Mouse (Mus musculus) liver, adult 2 months (tissue): Measurements from ENCODE around the gene Gdap1l1. TPM values are rescaled to one million over a fixed set of nuclear protein-coding genes. Genes with fewer than 3 reads are reported as not detected.

ENCODE experiments used
- DNase-seq: peaks from one replicate; pipeline ENCODE4 v3.0.0-alpha.2; 2011; ENCODE audit warnings: low read depth, low spot score; ENCODE audit errors: extremely low read depth
- H3K27ac ChIP-seq: fragments of 200-500 bp; replicated peaks from 2 replicates; pipeline ENCODE4 v1.5.1; 2012; ENCODE audit warnings: low read depth, mild to moderate bottlenecking, control low read depth, inconsistent platforms, low read length; ENCODE audit not compliant: insufficient read depth
- H3K27me3 ChIP-seq: fragments of 200-500 bp; 2 replicates; pipeline ENCODE4 v1.6.1; 2012; ENCODE audit warnings: mild to moderate bottlenecking, moderate library complexity, low read length, inconsistent platforms; ENCODE audit not compliant: control insufficient read depth, insufficient read depth
- H3K36me3 ChIP-seq: fragments of 200-500 bp; 2 replicates; pipeline ENCODE4 v1.6.1; 2012; ENCODE audit warnings: low read length, inconsistent platforms; ENCODE audit not compliant: control insufficient read depth, insufficient read depth
- H3K4me1 ChIP-seq: fragments of 200-500 bp; 2 replicates; pipeline ENCODE4 v1.6.1; 2011; ENCODE audit warnings: low read length; ENCODE audit not compliant: control insufficient read depth, insufficient read depth
- H3K4me3 ChIP-seq: fragments of 200-500 bp; 2 replicates; pipeline ENCODE4 v1.5.1; 2011; ENCODE audit warnings: low read depth, mild to moderate bottlenecking, control low read depth, low read length, moderate library complexity; ENCODE audit not compliant: insufficient read depth
- H3K79me2 ChIP-seq: fragments of 200-500 bp; 2 replicates; pipeline ENCODE4 v1.6.1; 2012; ENCODE audit warnings: inconsistent platforms, mild to moderate bottlenecking, low read length, moderate library complexity; ENCODE audit not compliant: control insufficient read depth, insufficient read depth
- H3K9ac ChIP-seq: fragments of 200-500 bp; 2 replicates; pipeline ENCODE4 v1.6.1; 2012; ENCODE audit warnings: low read depth, mild to moderate bottlenecking, control low read depth, inconsistent platforms, low read length
- CTCF ChIP-seq: fragments of 200-500 bp; IDR thresholded peaks from 2 replicates; pipeline ENCODE4 v1.5.1; 2011; ENCODE audit warnings: low read depth, low read length, control low read depth
- POLR2A ChIP-seq: fragments of 200-500 bp; IDR thresholded peaks from 2 replicates; pipeline ENCODE4 v1.6.1; 2011; ENCODE audit warnings: low read length, control low read depth; ENCODE audit not compliant: insufficient read depth; ENCODE audit errors: extremely low read depth
- WGBS: fragments of 180-500 bp; shearing (Covaris S2); methylation state at CpG from one replicate; pipeline ENCODE4 v1.1.7; 2018; 5-methylcytosine and 5-hydroxymethylcytosine counted together
- polyA plus RNA-seq: library from polyadenylated mRNA; depleted of rRNA; stranded (reverse); fragments of >200 nt; gene quantifications from 2 replicates; pipeline ENCODE4 v1.2.3, GENCODE M21; 2012
- total RNA-seq: library from RNA; depleted of rRNA; stranded (reverse); fragments of >200 nt; gene quantifications from 2 replicates; pipeline ENCODE4 v1.2.3, GENCODE M21; 2014

Gdap1l1 gene
- total and polyA plus RNA-seq, 2 experiments: not detected

- no peak for TF ChIP-seq CTCF
- TF ChIP-seq POLR2A: no peak
- H3K4me1 ChIP-seq: 0 out of 2 replicates have a peak, but pooled peaks cover 2% of the 10 kb centered on the region
- DNase-seq: no peak
- no peak overlapping the region for H3K27ac ChIP-seq
- H3K9ac ChIP-seq: no peak overlapping the region
- H3K4me3 ChIP-seq: no peak overlapping the region
- no peaks in the 10 kb centered on the region for H3K36me3 ChIP-seq
- H3K27me3 ChIP-seq: no peaks in the 10 kb centered on the region
- WGBS: 72% methylated on average over 7 of the region's 7 CpGs
- no peaks in the 10 kb centered on the region for H3K79me2 ChIP-seq
Observed at GRCm38 (mm10) chr2:163491351-163491750, 53.1 kb downstream of the Gdap1l1 start.

GRCm38 (mm10) chr2:163492018-163492417 lies 53.7 kb downstream of the Gdap1l1 start, which contains the start of gene R3hdml:
Gene R3hdml, plus strand, starts transcription at chr2:163492318.
- TF ChIP-seq POLR2A (no peak), CTCF (no peak)
- Histone ChIP-seq H3K27ac (no peak within 1 kb of the TSS), H3K4me1 (peaks cover 5% of the 10 kb centered on the region; the same call in 1 of the 2 replicates), H3K79me2 (no peaks in the 10 kb centered on the region), H3K27me3 (no peaks in the 10 kb centered on the region), H3K4me3 (no peak within 1 kb of the TSS), H3K36me3 (no peaks in the 10 kb centered on the region), H3K9ac (no peak within 1 kb of the TSS)
- 86% methylated on average over 5 of the region's 5 CpGs for WGBS
- no peak for DNase-seq

- Histone ChIP-seq H3K4me1 (peaks cover 5% of the 10 kb centered on the region; the same call in 1 of the 2 replicates), H3K27me3 (no peaks in the 10 kb centered on the region), H3K9ac (no peak overlapping the region), H3K79me2 (no peaks in the 10 kb centered on the region), H3K36me3 (no peaks in the 10 kb centered on the region), H3K4me3 (no peak overlapping the region), H3K27ac (no peak overlapping the region)
- WGBS: 79% methylated on average over 5 of the region's 5 CpGs
- no peak for TF ChIP-seq CTCF
- no peak for TF ChIP-seq POLR2A
- DNase-seq: no peak
Observed at GRCm38 (mm10) chr2:163493031-163493430, 54.8 kb downstream of the Gdap1l1 start.

- Histone ChIP-seq H3K9ac (no peak overlapping the region), H3K4me3 (no peak overlapping the region), H3K36me3 (no peaks in the 10 kb centered on the region), H3K27me3 (no peaks in the 10 kb centered on the region), H3K79me2 (no peaks in the 10 kb centered on the region), H3K27ac (no peak overlapping the region), H3K4me1 (peaks cover 5% of the 10 kb centered on the region; the same call in 1 of the 2 replicates)
- no peak for DNase-seq
- WGBS: 19% methylated on average over 5 of the region's 5 CpGs
- no peak for TF ChIP-seq POLR2A
- no peak for TF ChIP-seq CTCF
Observed at GRCm38 (mm10) chr2:163493976-163494375, 55.7 kb downstream of the Gdap1l1 start.

GRCm38 (mm10) chr2:163494456-163494855 lies 56.2 kb downstream of the Gdap1l1 start:
- 59% methylated on average over 6 of the region's 6 CpGs for WGBS
- no peaks in the 10 kb centered on the region for H3K79me2 ChIP-seq

DNA sequence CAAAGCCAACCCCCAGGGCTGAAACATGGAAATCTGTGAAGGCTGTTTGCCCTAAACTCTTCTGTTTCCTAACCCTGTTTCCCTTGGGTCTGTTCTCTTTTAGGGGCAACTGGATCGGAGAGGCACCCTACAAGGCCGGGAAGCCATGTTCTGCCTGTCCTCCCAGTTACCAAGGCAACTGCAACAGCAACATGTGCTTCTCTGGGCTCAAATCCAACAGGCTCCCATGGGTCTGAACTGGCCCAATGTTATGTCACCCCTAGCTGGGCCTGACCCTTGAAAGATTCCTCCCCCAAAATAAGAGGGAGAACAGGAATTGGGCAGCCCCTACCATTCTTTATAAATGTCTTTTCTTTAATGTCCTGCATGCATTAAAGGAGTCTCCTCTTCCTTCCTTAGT lies 63.9 kb downstream of the Gdap1l1 start:
- Histone ChIP-seq H3K27me3 (no peaks in the 10 kb centered on the region), H3K9ac (no peak overlapping the region), H3K4me3 (no peak overlapping the region), H3K79me2 (no peaks in the 10 kb centered on the region), H3K4me1 (peaks cover 5% of the 10 kb centered on the region), H3K36me3 (no peaks in the 10 kb centered on the region), H3K27ac (no peak overlapping the region)
- TF ChIP-seq POLR2A (no peak), CTCF (no peak)
- 65% methylated on average over 2 of the region's 2 CpGs for WGBS
- DNase-seq: no peak

More at GRCm38 (mm10) chr2:163494456-163494855, 56.2 kb downstream of the Gdap1l1 start:
- DNase-seq: no peak
- H3K36me3 ChIP-seq: no peaks in the 10 kb centered on the region
- H3K9ac ChIP-seq: no peak overlapping the region
- no peaks in the 10 kb centered on the region for H3K27me3 ChIP-seq
- H3K4me3 ChIP-seq: no peak overlapping the region
- TF ChIP-seq POLR2A (no peak), CTCF (no peak)
- no peak overlapping the region for H3K27ac ChIP-seq
- H3K4me1 ChIP-seq: peaks cover 5% of the 10 kb centered on the region; the same call in 1 of the 2 replicates
